Mouse (Mus musculus) left cerebral cortex, adult 9 months (tissue): ENCODE data around the gene Cemip.

Experiments
- DNase-seq, 2 experiments: peaks; one replicate each; pipeline ENCODE4 v3.0.0; 2022; ENCODE audit warnings: low spot score in 2 of 2

The Cemip gene

GRCm38 (mm10) chr7:84028368-84028767 lies 57.9 kb downstream of the Cemip start:
- no peak for DNase-seq

DNA sequence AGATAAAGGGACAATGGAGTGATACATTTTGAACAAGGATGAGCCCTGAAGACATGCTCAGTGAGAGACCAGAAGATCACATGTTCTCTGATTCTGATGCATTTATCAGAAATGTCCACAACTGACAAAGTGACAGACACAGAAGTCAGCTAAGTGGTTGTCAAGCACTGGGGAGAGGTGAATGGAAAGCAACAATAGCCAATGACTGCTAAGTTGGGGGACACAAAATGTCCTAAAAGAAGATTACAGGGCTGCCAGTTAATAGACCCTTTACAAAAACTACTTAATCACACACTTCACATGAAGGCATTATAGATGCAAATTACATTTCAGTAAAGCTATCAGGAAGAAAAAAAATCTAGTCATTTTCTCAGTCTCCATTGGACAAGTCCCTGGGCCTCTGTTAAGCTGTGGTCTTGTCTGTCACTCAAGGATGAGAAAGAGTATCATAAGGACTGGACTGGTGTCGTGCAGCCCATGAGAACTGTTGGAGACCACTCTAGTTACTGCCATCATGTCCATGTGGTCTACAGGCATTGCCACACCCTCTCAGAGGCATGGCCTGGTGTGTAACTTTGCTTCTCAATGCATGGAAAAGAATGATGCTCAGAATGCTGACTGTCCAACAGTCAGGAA lies 59.2 kb downstream of the Cemip start:
- no peak for DNase-seq

DNA sequence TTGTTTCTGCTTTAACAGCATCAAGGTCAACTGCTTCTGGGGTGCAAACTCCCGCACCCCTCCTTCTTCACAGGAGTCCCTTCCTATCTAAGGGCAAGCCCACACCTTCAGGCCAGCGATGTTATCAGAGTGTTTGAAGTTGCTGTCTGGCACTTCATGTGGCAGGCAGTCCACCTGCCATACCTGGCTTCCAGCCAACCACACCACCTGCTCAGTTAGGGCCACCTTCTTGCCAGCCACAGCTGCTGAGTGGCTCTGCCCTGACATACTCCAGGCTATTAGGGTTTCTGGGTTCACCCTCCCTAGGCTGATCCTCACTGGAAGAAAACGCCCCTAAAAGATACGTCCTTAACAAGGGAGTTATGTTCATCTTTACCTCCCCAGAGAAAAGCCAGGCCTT lies 60.2 kb downstream of the Cemip start:
- DNase-seq = no peak

- DNase-seq = no peak
Measured at GRCm38 (mm10) chr7:84023466-84023865, 62.8 kb downstream of the Cemip start.

GRCm38 (mm10) chr7:84022462-84022861 lies 63.8 kb downstream of the Cemip start:
- DNase-seq = no peak

DNA sequence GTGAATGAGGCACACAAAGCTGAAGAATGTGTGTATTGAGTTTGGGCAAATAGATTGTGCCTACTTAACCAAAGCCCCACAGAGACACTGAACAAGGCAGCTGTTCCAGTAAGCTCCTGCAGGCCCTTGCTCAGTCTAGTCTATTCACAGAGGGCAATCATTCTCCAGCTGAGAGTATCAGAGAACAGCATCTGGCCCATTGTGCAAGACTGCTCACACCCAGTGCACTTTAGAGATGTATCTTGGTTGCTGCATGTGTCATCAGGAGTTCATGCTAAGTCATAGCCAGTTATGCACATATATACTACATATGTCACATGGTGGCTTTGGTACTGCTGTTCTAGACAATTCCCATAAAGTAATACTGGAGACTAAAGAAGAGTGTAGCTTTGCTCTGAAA lies 66.9 kb downstream of the Cemip start:
- DNase-seq = no peak

- DNase-seq = no peak
Measured at GRCm38 (mm10) chr7:84018291-84019266, 67.7 kb downstream of the Cemip start.

DNA sequence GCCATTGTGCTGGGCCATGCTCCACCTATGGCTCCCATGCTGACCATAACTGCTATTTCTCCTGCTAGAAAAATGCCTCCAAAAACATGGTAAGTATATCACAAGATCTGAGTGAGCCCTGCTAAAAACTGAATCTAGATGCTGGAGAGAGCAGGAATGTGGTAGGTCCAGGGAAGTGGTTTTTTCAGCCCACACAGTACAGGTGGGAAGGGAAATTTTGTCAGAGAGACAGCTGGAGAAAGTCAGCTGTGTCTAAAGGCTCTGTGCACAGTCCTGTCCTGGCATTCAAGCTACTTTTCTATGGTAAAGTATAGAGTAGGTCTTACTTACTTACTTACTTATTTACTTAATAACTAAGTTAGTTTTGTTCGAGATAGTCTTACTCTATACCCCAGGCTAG lies 71.3 kb downstream of the Cemip start:
- DNase-seq = no peak

DNA sequence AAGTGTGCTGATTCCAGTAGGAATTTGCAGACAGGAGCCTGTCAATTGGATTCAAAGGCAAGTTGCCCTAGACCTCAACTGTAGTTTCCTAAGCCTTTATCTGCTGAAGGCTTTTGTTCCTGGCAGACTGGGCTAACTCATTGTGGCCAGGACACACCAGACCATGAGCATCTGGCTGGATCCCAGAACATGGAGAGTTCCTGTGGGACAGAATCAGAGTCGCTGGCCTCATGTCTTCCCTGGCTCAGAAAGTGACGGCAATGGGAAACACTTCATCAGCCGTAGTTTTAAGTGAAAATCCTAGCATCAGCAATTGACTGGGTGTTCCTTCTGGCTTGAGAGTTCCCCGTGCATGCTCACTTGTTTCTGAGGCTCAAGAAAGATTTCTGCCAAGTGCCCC lies 72.6 kb downstream of the Cemip start:
- no peak for DNase-seq

- no peak for DNase-seq
Measured at GRCm38 (mm10) chr7:84004357-84004756, 81.9 kb downstream of the Cemip start.

DNA sequence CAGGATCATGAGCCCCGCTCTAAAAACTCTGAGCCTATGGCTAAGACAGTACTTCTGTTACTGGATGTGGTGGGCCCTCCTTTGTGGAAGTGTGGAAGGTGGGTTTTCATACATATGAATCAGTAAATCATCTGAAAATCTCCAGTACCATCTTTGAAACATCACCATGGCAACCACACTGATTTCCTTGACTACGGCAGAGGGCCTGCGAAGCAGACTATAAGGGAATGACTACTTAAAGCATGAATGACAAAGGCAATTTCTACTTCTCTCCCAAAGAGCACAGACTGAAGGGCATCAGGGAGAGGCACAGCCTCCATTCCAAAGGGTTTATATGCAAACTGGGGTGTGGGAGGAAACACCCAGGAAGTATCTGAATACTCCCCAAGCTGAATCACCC lies 84.8 kb downstream of the Cemip start:
- DNase-seq = no peak

DNA sequence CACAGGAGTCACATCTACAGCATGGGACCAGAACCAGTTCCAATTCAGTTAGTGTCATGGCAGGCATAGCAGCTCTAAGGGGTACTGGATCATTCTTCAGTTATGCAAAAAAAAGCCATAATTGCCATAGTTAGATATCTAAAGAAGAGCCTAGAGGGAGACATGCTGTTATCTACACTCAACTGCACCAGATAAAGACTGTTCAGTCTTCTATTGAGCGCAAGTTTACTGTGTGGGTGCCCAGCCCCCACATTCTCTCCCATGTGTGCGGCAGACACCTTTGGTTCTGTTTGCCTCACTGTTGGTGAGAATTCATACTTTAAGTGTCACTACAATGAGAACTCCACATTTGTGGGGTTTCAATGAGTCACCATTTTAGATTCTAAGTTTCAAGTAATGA lies 85.6 kb downstream of the Cemip start:
- no peak for DNase-seq

DNA sequence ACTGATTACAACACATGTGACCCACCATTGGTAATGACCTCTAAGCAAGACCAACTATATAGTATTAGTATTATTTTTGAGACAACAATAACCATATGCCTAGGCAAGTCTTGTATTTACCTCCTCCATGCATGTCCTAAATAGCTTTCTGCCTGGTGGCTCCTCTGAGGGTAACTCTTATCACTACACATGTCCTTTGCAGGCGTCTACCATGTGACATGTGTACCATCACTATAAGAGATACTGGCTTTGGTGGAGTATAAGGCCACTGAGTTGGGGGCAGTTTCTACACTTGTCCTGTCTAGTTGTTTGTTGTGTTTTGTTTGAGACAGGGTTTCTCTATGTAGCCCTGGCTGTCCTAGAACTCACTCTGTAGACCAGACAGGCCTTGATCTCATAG lies 86.7 kb downstream of the Cemip start:
- DNase-seq = no peak

DNA sequence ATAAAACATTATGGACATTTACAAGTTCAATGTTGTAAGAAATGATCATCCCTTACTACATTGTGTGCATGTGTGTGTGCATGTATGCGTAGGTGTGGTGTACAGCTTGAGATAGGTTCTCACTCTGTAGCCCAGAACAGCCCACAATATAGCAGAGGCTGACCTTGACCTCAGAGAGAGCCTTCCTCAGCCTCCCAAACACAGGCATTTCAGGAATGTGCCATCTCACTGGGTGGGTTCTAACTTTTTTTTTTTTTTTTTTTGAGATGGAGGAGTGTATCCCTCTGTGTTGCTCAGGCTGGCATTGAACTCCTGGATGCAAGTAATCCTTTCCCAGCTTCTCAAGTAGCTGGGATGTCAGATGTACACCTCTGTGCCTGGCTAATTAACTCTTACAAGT lies 92.0 kb downstream of the Cemip start:
- DNase-seq = no peak

GRCm38 (mm10) chr7:83989294-83989693 lies 97.0 kb downstream of the Cemip start:
- DNase-seq = no peak

DNA sequence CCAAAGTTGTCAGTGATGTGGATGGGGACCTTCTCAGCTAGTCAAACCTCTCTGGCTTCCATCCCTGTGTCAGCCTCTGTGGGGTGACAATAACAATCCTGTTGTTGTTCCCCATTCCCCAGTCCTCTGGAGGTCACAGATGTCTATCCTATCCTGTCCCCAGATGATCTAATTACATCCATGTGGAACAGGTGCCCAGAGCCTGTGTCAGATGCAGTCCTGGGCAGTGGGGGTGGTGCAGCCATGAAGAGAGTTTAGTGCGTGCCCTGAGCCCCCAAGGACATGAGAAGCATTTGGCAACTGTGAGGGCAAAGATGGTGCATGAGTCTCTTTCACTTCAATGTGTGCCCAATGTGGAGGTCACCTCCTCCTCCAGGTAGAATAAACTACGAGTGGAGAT lies 100.6 kb downstream of the Cemip start:
- no peak for DNase-seq

DNA sequence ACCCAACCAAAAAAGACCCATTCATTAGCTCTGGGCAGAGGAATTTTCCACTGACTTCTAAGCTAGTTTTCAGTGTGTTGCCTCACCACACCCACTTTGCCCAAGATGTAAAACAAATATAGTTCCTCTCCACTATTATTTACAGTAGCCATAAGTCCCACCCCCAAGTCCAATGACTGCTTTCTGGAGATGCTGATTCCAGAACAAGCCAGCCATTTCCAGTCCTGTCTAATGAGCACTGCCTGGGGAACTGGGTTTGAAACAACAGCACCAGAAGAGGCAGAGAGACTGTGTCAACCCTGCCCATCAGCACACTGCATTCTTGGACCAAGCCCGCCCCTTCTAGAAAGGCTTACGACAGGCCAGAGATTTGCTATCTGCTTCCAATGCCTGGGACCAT lies 103.7 kb downstream of the Cemip start:
- no peak for DNase-seq

- DNase-seq = no peak
Measured at GRCm38 (mm10) chr7:83978945-83979536, 107.3 kb downstream of the Cemip start.

- DNase-seq = no peak
Measured at GRCm38 (mm10) chr7:83978410-83978809, 107.9 kb downstream of the Cemip start.

DNA sequence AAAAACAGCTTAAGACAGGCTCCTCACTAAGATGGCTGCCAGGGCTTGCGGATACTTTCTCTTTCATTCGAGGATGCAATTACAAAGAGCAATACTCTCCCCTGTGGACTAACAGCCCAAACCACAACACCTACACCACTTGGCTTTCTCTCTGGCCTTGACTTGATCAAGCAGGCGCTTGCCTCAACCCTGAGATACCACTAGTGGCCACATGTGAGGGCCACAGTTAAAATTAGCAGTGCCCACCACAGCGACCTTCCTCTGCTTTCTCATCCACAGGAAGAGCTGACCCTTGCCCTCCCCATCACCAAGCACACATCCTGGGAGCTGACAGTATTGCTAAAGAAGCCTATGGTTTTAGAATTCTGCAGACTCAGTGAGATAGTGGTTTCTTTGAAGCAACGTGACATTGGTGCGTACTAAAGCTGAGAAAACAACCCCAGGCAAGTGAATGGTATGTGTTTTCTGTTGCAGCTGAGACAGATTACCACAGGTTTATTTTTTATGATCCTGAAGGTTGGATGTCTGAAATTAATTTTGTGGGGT lies 109.8 kb downstream of the Cemip start:
- no peak for DNase-seq

- no peak for DNase-seq
Measured at GRCm38 (mm10) chr7:83975283-83975682, 111.0 kb downstream of the Cemip start.

- DNase-seq = no peak
Measured at GRCm38 (mm10) chr7:83972485-83972884, 113.8 kb downstream of the Cemip start.
